Mouse (Mus musculus) ES-E14 (cell line): Measurements from ENCODE around the gene Guca1a.

Experiments used
- CHD2 ChIP-seq: IDR thresholded peaks from 2 replicates; pipeline ENCODE4 v1.6.1; 2014; ENCODE audit warnings: mild to moderate bottlenecking, low read depth, low read length, inconsistent platforms
- HCFC1 ChIP-seq: IDR thresholded peaks from 2 replicates; pipeline ENCODE4 v1.6.1; 2012; ENCODE audit warnings: low read length, inconsistent platforms, borderline replicate concordance; ENCODE audit not compliant: insufficient read depth
- MAFK ChIP-seq: IDR thresholded peaks from 2 replicates; pipeline ENCODE4 v1.6.1; 2014; ENCODE audit warnings: mild to moderate bottlenecking, low read depth, low read length, inconsistent platforms; ENCODE audit not compliant: insufficient read depth
- ZC3H11A ChIP-seq: IDR thresholded peaks from 2 replicates; pipeline ENCODE4 v1.6.1; 2012; ENCODE audit warnings: low read depth, mild to moderate bottlenecking, inconsistent platforms, low read length, borderline replicate concordance

GRCm38 (mm10) chr17:47384064-47384463 is 16.3 kb downstream of the Guca1a start:
- TF ChIP-seq HCFC1: no peak
- no peak for TF ChIP-seq ZC3H11A
- TF ChIP-seq CHD2: no peak
- no peak for TF ChIP-seq MAFK
